Mouse (Mus musculus) cerebellum, adult 8-10 months (tissue): ENCODE measurements around the gene Epsti1.

Experiments used
- DNase-seq: peaks from one replicate; pipeline ENCODE4 v3.0.0; 2022

The Epsti1 gene

DNA sequence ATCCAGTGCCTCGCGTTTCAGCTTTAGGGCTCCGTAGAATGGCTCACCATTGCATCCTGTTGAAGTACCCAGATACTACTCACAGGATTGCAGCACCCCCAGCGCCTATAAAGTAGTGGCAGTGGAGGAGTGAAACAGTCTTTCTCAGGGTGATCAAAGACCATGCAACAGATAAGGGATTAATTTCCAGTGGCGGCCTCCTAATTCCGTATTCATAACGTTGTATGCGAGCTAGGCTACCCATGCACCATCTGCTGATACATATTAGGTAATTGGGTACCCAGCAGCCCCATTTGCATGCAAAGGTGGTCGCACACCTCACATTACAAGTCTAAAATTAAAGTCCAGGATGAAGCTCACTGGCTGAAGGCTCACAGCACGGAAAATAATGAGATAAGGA lies 21.4 kb downstream of the Epsti1 start:
- DNase-seq = no peak

DNA sequence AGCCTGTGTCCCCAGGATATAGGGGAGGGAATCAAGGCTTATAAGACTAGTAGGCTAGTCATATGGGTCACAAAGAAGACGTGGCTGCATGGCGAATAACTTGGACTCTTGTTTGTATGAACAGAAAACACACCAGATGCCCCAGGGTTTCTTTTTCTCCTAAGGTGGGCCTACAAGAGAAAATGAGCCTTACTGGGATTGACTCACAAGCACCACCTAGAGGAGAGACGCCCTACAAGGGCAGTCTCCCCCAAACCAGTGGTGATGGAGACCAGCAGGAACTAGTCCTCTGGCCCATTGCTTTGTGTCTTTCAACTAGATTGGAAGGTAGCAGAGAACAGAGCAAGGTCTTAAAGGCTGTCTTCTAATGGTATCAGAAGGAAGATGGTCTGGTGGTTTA lies 22.7 kb downstream of the Epsti1 start:
- DNase-seq = peak; percentile 16

DNA sequence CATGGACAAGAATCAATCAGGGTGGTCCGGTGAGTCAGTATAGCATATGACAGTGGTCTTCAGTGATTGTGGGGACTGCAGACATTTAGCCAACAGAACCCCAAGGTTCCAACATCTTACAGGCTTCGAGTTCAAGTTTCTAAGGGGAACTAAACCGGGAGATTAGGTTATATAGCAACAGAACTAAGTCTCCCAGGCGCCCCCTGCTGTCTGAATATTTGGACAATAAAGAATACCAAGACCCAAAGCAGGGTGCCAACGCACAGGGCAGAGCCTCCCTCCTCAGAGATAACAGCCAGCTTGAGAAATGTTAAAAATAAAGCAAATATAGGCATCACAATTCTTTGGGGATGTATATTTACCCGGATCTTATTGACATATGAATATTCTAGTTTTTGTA lies 24.0 kb downstream of the Epsti1 start:
- peak; percentile 68 for DNase-seq

DNA sequence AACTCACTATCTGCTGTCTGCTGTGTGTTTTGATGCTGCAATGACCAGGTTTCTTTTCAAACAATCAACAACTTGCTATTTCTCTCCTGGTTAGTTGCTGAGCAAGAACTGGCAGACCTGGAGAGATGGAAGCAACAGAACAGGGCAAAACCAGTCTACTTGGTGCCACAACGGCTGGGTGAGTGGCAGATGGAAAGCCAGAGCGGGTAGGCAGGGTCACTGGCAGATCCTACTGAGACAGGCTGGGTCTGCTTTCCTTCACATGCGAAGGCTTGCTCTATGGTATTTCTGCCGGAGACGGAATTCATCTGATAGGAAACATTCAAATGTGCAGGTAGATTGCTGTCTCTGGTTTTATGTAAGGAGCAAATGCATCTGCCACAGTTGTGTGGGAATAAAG lies 24.6 kb downstream of the Epsti1 start:
- no peak for DNase-seq

DNA sequence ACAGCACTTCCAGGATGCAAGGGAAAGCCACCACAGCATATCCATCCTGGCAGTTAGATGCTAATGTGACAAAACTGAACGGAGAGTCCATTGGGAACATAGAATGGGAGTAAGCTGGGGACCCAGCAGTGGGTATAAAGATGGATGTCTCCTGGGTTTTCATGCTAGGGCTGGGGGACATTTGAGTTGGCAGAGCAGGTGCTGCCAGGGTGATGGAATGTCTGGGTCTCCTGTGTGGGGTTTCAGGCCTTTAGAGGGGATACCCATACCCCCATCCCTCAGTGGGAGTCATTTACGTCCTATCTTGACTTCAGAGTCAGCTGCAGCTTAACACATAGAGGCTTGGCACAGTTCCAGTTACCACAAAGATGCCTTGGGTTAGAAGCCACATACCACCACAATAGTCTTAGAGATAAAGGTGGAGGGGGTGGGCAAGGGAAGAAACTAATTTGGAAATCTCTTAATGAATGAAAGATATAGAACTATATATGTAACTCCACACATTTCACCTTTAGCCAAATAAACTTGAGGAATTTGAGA lies 25.2 kb downstream of the Epsti1 start:
- no peak for DNase-seq

DNA sequence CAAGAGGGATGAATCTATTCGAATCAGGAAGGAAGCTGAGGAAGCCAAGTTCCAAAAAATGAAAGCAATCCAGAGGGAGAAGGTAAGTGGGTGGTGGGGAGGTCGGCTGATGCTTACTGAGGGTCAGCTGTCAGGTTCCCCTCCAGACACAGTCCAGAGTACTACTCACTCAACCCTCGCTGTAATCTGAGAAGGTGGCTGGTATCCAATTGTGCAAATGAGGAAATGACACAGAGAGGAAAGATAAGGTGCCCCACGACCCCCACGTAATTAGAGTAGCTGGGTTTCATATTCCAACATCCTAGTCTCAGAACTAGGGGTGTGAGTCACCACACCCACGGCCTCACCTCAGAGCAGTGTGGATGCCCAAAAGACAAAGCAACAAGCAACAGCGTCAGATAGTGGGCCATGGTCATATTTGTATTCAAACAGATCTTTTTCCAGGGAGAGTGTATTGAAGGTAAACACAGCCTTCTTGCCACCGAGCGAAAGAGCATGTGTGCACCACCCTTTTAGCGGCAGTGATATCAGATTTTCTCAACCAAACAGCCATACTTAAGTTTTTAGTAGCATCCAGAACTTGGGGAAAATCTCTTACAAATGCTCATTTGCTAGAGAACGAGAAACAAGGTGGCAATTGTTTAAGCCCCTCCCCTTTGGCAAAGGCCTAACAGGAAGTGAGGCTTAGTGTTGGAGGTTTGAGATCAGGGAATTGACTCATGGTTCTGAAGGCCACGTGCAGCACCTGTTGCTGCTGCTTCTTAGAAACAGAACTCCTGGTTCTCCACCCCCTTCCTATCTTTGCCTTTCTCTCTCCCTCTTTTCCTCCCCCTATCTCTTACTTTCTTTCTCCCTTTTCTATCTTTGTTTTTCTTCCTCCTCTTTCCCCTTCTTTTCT lies 28.4 kb downstream of the Epsti1 start:
- no peak for DNase-seq

DNA sequence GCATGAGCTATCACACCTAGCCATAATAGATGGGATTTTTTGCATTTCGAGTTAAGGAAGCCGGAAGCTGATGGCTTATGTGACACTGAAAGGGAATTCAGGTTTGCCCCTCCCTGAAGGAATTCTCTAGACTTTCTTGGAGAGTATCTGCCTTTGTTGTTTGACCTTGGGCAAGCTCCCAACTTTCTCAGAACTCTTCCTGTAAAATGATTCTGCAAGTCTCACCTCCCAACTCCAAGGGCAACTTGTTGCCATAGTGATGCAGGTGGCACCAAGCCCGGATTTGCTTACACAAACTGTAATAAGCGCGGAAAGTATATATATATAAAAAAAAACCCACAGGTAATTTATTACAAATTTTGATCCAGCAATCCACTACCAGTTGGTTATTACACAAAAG lies 29.2 kb downstream of the Epsti1 start:
- no peak for DNase-seq

DNA sequence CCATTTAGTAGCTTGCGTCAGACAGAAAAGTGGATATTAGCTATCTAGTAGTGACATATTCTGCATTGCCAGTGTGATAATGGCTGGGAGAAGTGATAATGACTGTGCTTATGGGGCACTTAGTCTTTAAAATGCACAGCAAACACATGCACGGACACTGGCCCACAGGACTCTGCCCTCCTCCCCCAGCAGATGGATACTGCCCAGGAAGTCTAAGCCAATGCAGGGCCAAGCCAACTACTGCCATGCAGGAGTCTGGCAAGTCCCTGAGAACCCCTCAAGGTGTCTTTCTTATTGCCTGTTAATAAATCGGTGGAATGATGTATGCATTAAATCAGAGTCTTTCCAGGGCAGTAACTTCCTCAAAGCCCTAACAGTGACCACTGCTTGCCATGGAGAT lies 30.4 kb downstream of the Epsti1 start:
- DNase-seq = no peak

DNA sequence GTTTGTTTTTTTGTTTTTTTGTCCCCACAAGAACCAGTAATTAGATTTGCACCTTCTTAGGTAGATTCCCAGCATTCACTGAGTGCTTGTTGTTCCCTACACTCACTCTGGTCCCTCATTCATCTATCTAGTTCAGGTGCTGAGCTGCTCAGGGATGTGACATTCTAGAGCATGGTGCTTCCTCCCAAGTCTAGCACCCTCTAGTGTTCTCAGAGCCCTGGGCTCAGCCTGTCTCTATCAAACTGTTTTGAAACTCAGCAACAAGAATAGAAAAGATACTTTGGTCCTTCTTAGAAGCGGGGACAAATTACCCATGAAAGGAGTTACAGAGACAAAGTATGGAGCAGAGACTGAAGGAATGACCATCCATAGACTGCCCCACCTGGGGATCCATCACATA lies 37.1 kb downstream of the Epsti1 start:
- DNase-seq = no peak

DNA sequence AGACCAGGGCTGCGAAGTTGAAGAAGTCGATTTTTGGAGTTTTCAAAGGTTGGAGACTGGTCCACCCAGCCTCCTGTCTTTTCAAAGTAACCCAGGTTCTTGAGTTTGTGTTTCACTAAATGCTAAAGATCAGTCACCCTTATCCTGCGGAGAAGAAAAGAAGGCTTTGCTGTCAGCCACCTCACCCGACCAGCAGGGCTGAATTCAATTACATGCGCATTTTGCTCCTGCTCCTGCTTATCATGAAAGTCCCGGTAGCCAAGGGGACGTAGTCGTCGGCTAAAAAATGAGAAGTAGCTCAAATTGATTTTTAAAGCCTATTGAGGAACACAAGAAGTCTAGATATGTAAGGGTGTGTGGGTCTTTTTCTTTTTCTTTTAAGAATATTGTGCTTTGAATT lies 38.2 kb downstream of the Epsti1 start:
- no peak for DNase-seq

DNA sequence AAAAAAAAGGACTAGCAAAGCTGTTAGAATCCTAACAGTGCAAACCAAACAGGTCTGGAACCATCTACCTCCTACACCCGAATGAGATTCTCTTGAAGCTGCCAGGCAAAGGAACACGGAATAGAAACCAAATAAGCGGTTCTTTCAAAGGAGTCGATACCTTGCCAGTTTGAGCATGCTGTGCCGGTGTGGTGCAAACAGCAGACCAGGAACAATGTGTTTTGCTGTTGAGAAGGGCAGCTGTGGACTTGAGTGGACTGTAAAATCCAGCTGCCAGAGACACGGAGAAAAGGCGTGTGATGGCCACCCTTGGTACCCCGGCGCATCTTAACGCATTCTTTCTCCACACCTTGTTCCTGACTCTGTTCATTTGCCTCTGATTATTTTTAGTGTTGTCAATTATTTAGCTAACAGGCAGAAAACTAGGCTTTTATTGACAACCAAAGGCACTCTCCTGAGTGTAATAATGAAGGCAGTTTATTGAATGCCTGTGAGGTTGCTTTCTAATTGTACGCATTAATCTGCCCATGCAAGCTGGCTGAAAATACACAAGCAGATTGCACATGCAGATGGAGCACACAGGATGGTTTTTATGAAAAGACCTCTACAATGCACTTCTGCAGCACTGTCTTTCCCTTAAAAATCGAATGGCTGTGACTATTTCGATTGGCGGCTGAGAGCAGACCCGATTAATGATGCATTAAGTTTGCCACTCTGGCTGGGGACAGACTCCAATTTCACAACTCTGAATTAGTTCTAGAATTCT lies 38.9 kb downstream of the Epsti1 start:
- no peak for DNase-seq

DNA sequence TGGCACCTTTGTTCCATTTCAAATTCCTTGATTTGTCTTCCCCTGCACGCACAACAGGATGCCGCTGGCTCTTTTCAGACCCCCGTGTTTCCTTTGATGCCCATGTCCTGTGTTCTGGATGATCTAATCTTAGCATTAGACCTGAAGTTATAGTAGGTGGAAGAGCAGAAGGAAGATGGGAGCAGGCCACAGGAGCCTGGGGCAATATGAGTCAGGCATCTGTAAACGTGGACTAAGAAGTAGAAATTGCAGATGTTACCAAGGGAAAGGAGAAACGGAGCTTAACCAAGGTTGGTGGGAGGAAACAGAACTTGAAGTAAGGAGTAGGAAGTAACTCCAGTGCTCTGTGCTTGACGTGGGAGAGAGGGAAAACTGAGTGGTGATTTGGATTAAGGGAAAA lies 57.7 kb downstream of the Epsti1 start:
- DNase-seq = no peak

DNA sequence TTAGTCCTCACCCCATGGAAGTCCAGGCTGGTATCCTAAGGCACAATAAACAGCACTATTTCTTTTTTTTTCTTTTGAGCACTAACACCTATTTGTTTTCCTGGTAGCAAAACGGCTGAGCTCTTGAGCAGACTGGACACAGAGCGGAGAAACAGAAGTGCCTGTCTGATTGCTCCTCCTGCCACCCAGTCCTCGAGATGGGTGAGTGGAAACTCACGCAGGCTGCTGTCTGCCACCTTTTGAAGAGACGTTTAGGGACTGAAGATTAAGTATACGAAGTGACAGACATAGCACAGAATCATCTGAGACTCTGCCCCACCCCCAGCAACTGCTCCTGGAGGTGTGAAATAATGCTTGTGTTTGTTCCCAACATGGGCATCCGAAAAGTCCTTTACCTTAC lies 59.5 kb downstream of the Epsti1 start:
- DNase-seq = no peak

DNA sequence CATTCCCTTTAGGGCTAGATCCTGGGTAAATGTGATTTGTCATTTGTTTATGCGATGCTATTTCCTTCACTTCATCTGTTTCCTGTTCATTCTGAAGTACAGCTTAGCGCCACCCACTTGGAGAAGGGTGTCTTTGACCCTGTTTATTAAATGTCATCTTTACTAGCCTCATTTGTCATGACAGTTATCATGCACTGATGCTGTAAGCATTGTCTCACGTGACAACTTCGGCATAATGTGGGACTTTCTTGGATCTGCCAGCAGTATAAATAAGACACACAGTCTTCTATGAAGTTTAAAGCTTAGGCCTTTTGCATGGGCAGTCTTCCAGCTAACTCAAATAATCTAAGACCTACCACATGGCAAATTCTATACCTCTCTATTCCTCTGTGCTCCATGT lies 67.3 kb downstream of the Epsti1 start:
- DNase-seq = no peak

DNA sequence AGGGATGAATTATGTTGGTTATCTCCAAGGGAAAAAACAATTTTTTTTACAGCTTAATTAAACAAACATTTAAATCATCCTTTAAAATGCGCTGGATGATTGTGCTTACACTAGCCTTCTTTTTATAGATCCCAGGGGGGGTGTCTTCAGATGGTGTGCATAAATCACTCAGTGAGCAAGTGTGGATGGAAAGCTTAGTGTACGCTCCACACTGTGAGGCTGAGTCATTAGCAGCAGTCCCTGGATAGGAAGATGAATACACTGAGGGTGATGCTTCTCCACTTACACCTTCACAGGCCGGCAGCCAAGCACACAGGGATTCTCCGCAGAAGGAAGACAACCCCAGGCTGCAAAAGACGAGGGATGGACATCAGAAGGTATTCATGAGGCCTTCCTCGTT lies 70.2 kb downstream of the Epsti1 start:
- no peak for DNase-seq

DNA sequence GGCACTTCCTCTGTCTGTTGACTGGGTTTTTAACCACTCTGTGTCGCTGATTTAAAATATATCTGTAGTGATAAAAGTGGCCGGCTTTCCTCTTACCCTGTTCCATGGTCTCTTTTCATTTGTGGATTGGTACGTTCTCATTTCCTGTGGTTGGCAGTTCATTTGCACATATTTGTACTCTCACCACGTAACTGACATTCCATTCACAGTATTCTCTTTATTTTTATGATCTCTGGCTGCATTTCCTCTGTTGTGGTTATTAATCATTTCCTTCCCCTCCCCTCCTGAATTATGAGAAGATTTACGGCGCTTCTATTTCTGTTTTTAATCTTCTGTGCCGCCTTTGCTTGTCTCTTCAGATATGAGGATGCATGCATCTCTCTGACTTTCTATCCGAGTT lies 71.7 kb downstream of the Epsti1 start:
- DNase-seq = no peak

DNA sequence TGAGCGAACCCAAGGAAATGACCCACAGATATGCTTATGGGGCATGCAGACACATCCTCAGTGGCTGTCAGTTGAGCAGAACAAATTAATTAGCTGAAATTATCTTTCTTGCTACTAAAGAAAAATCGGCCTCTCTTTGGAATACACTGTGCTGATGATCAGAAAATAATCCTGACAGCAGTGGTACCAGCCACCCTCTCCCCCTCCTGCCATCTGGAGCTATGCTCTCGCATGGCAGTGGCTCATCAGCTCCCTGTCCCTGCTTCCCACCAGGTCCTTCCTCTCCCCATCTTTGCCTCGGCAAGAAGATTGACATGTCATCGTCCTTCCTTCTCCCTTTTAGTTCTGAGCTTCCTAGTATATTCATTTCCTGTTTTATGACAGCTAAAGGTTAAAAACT lies 77.5 kb downstream of the Epsti1 start:
- DNase-seq = no peak

DNA sequence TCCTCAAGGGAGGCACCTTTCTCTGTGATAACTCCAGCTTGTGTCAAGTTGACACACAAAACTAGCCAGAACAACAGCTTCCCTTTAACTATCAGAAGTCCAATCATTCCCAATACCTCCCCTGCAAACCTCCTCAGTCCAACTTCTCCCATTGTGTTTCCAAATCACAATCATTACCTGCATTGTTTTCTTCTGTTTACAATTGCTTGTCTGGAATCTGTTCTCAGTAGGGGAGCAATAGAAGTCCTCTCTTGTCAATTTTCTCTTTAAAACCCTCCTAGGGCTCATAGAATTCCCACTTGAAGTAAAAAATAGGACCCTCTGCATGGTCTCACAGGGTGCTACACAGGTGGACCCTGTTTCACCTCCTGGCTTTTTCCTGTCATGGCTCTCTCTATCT lies 93.7 kb downstream of the Epsti1 start:
- no peak for DNase-seq

DNA sequence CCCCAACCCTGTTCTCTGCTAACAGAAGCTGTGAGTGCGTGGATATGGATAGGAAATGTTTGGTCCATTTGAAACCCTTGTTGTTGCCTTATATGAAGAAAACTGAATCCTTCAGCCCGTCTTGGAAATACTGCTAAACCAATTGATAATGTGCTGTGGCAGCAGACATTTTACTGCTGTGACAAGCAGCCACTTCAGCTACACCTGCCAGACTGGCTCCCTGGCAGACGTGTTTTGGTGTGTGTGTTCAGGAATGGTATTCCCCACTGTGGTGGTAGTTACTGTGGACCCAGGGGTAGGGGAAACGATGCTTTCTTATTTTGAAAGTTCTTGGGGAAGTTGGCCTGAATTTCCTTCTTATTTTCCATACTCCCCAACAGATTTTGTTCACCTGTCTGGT lies 100.4 kb downstream of the Epsti1 start:
- DNase-seq = no peak

DNA sequence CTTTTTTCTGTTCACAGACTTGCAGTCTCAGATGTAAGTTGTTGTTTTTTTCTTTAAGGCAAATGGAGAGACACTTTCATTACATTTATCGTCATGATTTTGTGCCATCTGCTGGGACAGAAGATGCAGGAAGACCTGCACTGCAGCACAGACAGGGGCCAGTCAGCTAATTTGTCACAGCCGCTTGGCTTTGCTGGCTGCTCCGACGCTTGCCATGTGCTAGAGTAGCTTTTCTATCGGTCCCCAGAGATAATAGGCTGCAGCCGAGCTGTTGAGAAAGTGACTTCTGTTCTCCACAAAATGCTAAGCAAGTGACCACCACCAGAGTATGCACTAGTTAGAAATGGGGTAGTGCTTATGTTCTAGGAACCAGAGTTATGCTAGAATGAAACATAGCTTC lies 104.0 kb downstream of the Epsti1 start:
- DNase-seq = no peak

DNA sequence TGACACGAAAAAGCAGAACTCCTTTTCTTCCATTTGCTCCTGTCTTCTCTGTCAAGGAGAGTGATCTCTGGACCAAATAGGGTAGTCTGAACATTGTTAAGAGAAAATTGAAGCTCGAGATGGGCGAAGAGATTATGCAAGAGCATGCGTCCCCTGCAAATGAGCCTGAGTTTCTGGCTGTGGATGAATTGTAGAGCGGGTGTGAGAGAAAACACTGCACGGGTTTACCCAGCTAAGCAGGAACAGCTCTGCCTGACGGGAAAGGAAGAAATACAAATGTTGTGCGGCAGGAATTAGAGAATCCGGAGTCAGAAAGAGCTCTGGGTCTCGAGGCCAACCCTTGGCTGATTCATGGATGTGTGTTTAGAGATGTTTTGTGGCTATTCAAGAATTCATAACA lies 107.8 kb downstream of the Epsti1 start:
- DNase-seq = no peak

DNA sequence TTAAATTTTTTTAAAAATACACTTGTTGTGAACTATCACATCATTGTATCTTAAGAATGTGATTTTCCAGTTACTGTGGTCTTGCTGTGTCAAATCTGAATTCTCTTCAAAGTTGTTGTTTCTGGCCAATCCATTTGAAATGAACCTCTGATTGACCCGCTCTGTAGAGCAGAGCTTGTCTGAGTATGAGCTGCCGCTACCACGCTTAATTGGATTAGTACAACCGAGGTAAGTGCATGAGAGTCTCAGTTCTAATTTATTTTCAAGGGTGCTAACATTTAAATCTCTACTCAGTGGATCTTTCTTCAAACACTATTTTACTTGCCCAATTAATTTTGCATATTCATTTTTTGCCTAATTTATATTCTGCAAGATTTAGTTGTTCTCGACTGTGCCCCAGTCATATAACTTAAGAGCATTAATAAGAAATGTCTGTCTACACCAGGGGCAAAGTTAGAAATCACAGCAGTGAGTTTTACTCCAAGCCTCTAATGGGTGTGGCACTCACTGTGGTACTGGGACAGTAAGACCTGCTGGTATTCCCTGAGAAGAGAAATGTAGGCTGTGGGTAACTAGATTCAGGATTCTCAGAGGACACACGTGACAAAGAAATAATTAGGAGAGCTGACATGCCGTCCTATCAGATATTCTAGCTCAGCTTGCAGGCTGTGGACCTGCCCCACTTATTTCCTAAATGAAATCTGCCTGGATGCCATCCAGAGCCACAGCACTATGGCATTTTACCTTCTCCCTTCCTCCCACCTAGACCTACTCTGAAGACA lies 111.7 kb downstream of the Epsti1 start:
- no peak for DNase-seq

DNA sequence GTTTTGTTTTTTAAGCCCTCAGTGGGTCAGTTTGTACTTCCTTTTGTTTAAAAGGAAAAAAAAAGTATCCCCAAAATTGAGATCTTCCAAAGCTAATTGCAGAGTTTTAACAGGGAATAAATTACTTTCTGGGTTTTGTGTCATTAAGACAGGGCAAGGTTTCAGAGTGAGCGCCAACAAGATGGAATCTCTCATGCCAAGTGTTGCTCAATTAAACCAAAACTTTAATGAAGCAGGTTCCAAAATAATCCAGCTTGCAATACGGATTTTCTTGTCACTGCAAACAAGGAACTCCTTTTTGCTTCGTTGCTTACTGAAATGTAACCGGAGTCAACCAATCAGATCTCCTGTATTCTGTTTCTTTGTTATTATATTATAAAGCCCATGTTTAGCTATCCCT lies 112.4 kb downstream of the Epsti1 start:
- no peak for DNase-seq
